ENCODE assay signal across 7 mouse cellular contexts in the genomic region with DNA sequence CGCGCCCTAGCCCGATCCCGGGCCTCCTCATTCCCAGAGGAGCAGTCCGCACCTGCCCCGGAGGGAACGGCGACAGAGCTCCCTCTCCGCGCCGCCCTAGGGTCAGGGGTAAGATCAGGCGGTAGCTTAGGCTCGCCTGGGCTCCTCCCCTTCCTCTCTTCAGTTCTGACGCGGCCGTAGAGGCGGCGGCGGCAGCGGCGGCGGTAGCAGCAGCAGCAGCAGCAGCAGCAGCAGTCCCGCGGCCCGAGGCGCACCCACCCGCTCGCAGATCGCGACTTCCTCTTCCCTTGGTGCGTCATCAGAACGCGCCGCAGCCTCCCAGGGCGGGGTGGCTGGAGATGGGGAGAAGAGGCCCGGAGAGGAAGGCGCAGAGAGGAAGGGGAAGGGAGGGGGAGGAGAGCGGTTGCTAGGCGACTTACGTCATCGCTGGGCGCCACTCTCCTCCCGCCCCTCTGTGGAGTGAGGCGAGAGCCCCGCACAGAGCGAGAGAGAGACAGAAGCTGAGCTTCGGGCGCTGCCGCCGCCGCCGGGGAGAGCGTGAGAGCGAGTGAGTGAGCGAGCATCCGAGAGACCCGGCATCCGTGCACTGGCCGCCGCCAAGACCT. TPM values are rescaled to one million over a fixed set of nuclear protein-coding genes. Genes with fewer than 3 reads are reported as not detected.
DNase-seq lines count a peak whose midpoint lies in the region; ATAC-seq lines count a peak whose summit lies in the region.

No protein-coding gene starts in this region.

- ATAC-seq in embryonic facial prominence, embryonic 11.5 days (replicated peaks; ENCODE audit: insufficient number of reproducible peaks, low FRiP score, low TSS enrichment, low read depth), result peak; percentile 99
- peak; percentile 94 for ATAC-seq in granulocyte monocyte progenitor cell, adult 5-6 weeks (replicated peaks; ENCODE audit: poor library complexity, severe bottlenecking)
- peak; percentile 98 for ATAC-seq in midbrain, embryonic 13.5 days

- H3K4me1 ChIP-seq in embryonic facial prominence, embryonic 11.5 days (ENCODE audit: control insufficient read depth, insufficient read depth, low read length), result no peaks in the 10 kb centered on the region
- H3K4me1 ChIP-seq in limb, embryonic 10.5 days, result peaks cover 25% of the 10 kb centered on the region
- H3K4me1 ChIP-seq in midbrain, embryonic 13.5 days (replicated peaks), result peaks cover 32% of the 10 kb centered on the region

- H3K27ac ChIP-seq in embryonic facial prominence, embryonic 11.5 days (replicated peaks; ENCODE audit: low read depth, low read length), result peak overlapping the region; percentile 89
- H3K27ac ChIP-seq in limb, embryonic 10.5 days, result peak overlapping the region; percentile 91
- peak overlapping the region; percentile 96 for H3K27ac ChIP-seq in midbrain, embryonic 13.5 days

- peak overlapping the region; percentile 86 for H3K9ac ChIP-seq in embryonic facial prominence, embryonic 11.5 days (replicated peaks; ENCODE audit: low read length)
- H3K9ac ChIP-seq in midbrain, embryonic 13.5 days (replicated peaks), result peak overlapping the region; percentile 92

- peak overlapping the region; percentile 97 for H3K4me2 ChIP-seq in embryonic facial prominence, embryonic 11.5 days (ENCODE audit: low read depth, low read length)
- H3K4me2 ChIP-seq in midbrain, embryonic 13.5 days (replicated peaks), result peak overlapping the region; percentile 100

- DNase-seq in adrenal gland, postnatal 14 days, result peak; percentile 100
- peak; percentile 100 for DNase-seq in embryonic facial prominence, embryonic 11.5 days (ENCODE audit: low spot score)
- peak; percentile 99 for DNase-seq in kidney, adult 11 months
- peak; percentile 100 for DNase-seq in limb, embryonic 10.5 days (ENCODE audit: low spot score)
- peak; percentile 100 for DNase-seq in spleen, adult 12 weeks (ENCODE audit: low spot score)

- H3K4me3 ChIP-seq in embryonic facial prominence, embryonic 11.5 days (ENCODE audit: low read depth, low read length), result peak overlapping the region; percentile 98
- H3K4me3 ChIP-seq in limb, embryonic 10.5 days, result peak overlapping the region; percentile 98
- H3K4me3 ChIP-seq in midbrain, embryonic 13.5 days (replicated peaks), result peak overlapping the region; percentile 99

- no peaks in the 10 kb centered on the region for H3K36me3 ChIP-seq in embryonic facial prominence, embryonic 11.5 days (replicated peaks; ENCODE audit: control insufficient read depth, insufficient read depth, low read depth, low read length)
- H3K36me3 ChIP-seq in limb, embryonic 10.5 days, result peaks cover 3% of the 10 kb centered on the region; the same call in 1 of the 2 replicates
- no peaks in the 10 kb centered on the region for H3K36me3 ChIP-seq in midbrain, embryonic 13.5 days

- no peaks in the 10 kb centered on the region for H3K27me3 ChIP-seq in embryonic facial prominence, embryonic 11.5 days (ENCODE audit: control insufficient read depth, insufficient read depth, low read length)
- H3K27me3 ChIP-seq in limb, embryonic 10.5 days (ENCODE audit: low read depth, poor library complexity, severe bottlenecking), result no peaks in the 10 kb centered on the region
- no peaks in the 10 kb centered on the region for H3K27me3 ChIP-seq in midbrain, embryonic 13.5 days

- under 1% methylated on average over 52 of the region's 60 CpGs for WGBS in embryonic facial prominence, embryonic 11.5 days
- WGBS in limb, embryonic 10.5 days, result under 1% methylated on average over 59 of the region's 60 CpGs
- under 1% methylated on average over 53 of the region's 60 CpGs for WGBS in midbrain, embryonic 13.5 days

- no peaks in the 10 kb centered on the region for H3K9me3 ChIP-seq in embryonic facial prominence, embryonic 11.5 days (replicated peaks; ENCODE audit: control insufficient read depth, low read length)
- no peaks in the 10 kb centered on the region for H3K9me3 ChIP-seq in limb, embryonic 10.5 days (replicated peaks)
- H3K9me3 ChIP-seq in midbrain, embryonic 13.5 days, result no peaks in the 10 kb centered on the region

RNA-seq across cellular contexts. Expression of a gene that starts 0.8 kb away (rescaled TPM):
- total RNA-seq in adrenal gland, postnatal 14 days (2021), result 15.8 and 18.5 TPM in 2 replicates
- polyA plus RNA-seq in embryonic facial prominence, embryonic 11.5 days (2014; fragmentation: Nextera tagmentation; extraction: Ambion mirVana), result 11.7 and 13.1 TPM in 2 replicates
- total RNA-seq in granulocyte monocyte progenitor cell, adult 5-6 weeks (2014; fragmentation: Nextera tagmentation), result 3.6 and 7.2 TPM in 2 replicates
- total RNA-seq in granulocyte monocyte progenitor cell, adult 5-6 weeks (2017), result 13.3 and 14.8 TPM in 2 replicates
- 8.0 and 8.1 TPM in 2 replicates for polyA plus RNA-seq in limb, embryonic 10.5 days (2016; fragmentation: Nextera tagmentation; extraction: Ambion mirVana)
- polyA plus RNA-seq in midbrain, embryonic 13.5 days (2015; fragmentation: Nextera tagmentation; extraction: Ambion mirVana), result 21.4 and 23.3 TPM in 2 replicates

Comparison
In these comparisons a context has a peak if more than half of its experiments do, and no peak if none do; other contexts are left out.
1. Peak in every context shown above with its lines: DNase-seq, ATAC-seq, H3K4me3 ChIP-seq and H3K27ac ChIP-seq.